Mouse (Mus musculus) neural tube, embryonic 15.5 days (tissue): ENCODE measurements around the gene Tacc3. TPM values are rescaled to one million over a fixed set of nuclear protein-coding genes. Genes with fewer than 3 reads are reported as not detected.

Experiments used
- ATAC-seq: fragments of 200-750 bp; cut with Nextera tagmentation; 2 replicates; pipeline ENCODE4 v1.8.0; 2017; ENCODE audit warnings: mild to moderate bottlenecking, moderate TSS enrichment, moderate library complexity; ENCODE audit not compliant: low FRiP score
- H3K27ac ChIP-seq: fragments of 300-500 bp; sonication (generic); replicated peaks from 2 replicates; pipeline ENCODE4 v1.5.1; 2015; ENCODE audit warnings: mild to moderate bottlenecking, inconsistent platforms
- H3K27me3 ChIP-seq: fragments of 300-500 bp; sonication (generic); replicated peaks from 2 replicates; pipeline ENCODE4 v1.6.1; 2015; ENCODE audit warnings: inconsistent platforms
- H3K36me3 ChIP-seq: fragments of 300-500 bp; sonication (generic); 2 replicates; pipeline ENCODE4 v1.6.1; 2015; ENCODE audit warnings: inconsistent platforms
- H3K4me1 ChIP-seq: fragments of 300-500 bp; sonication (generic); 2 replicates; pipeline ENCODE4 v1.6.1; 2015; ENCODE audit warnings: inconsistent platforms
- H3K4me2 ChIP-seq: fragments of 300-500 bp; sonication (generic); 2 replicates; pipeline ENCODE4 v1.6.1; 2015; ENCODE audit warnings: inconsistent platforms, mild to moderate bottlenecking, moderate library complexity
- H3K4me3 ChIP-seq: fragments of 300-500 bp; sonication (generic); replicated peaks from 2 replicates; pipeline ENCODE4 v1.5.1; 2015; ENCODE audit warnings: mild to moderate bottlenecking, inconsistent platforms
- H3K9ac ChIP-seq: fragments of 300-500 bp; sonication (generic); replicated peaks from 2 replicates; pipeline ENCODE4 v1.6.1; 2015; ENCODE audit warnings: mild to moderate bottlenecking, inconsistent platforms
- H3K9me3 ChIP-seq: fragments of 300-500 bp; sonication (generic); replicated peaks from 2 replicates; pipeline ENCODE4 v1.6.1; 2016; ENCODE audit warnings: inconsistent platforms
- WGBS: fragments of 180-500 bp; shearing (Covaris S2); methylation state at CpG from one replicate; pipeline ENCODE4 v1.1.7; 2015; ENCODE audit warnings: mixed read lengths; 5-methylcytosine and 5-hydroxymethylcytosine counted together
- polyA plus RNA-seq: library from polyadenylated mRNA; unstranded; fragments of >200 nt; fragmentation: Nextera tagmentation; extraction: Ambion mirVana; gene quantifications from 2 replicates; pipeline ENCODE4 v1.2.1, GENCODE M21; 2015

Gene Tacc3
- polyA plus RNA-seq, 1 experiment from 2014 or later, result 27.5 TPM

GRCm38 (mm10) chr5:33683897-33684652 is 26.1 kb downstream of the Tacc3 start:
- ATAC-seq, result peak; percentile 30; the same call in 1 of the 2 replicates
- WGBS, result 44% methylated on average over 7 of the region's 7 CpGs
- Histone ChIP-seq H3K27ac (no peak overlapping the region), H3K9ac (no peak overlapping the region), H3K27me3 (no peaks in the 10 kb centered on the region), H3K36me3 (no peaks in the 10 kb centered on the region), H3K4me2 (no peak overlapping the region), H3K4me1 (peaks cover 12% of the 10 kb centered on the region), H3K9me3 (no peaks in the 10 kb centered on the region), H3K4me3 (no peak overlapping the region)

GRCm38 (mm10) chr5:33684932-33685331 is 27.0 kb downstream of the Tacc3 start:
- H3K9ac ChIP-seq, result no peak overlapping the region
- H3K36me3 ChIP-seq, result no peaks in the 10 kb centered on the region
- peaks cover 20% of the 10 kb centered on the region for H3K4me1 ChIP-seq
- WGBS, result 86% methylated on average over 4 of the region's 4 CpGs
- no peak overlapping the region for H3K4me2 ChIP-seq
- no peaks in the 10 kb centered on the region for H3K9me3 ChIP-seq
- no peak overlapping the region for H3K4me3 ChIP-seq
- no peak overlapping the region for H3K27ac ChIP-seq
- ATAC-seq, result no peak
- no peaks in the 10 kb centered on the region for H3K27me3 ChIP-seq

GRCm38 (mm10) chr5:33687142-33687541 is 29.2 kb downstream of the Tacc3 start:
- ATAC-seq, result no peak

GRCm38 (mm10) chr5:33688278-33689220 is 30.6 kb downstream of the Tacc3 start:
- no peaks in the 10 kb centered on the region for H3K9me3 ChIP-seq
- H3K27me3 ChIP-seq, result peaks cover 10% of the 10 kb centered on the region; the same call in 1 of the 2 replicates
- H3K36me3 ChIP-seq, result no peaks in the 10 kb centered on the region
- H3K4me3 ChIP-seq, result no peak overlapping the region
- no peak overlapping the region for H3K4me2 ChIP-seq
- peaks cover 33% of the 10 kb centered on the region for H3K4me1 ChIP-seq
- no peak for ATAC-seq
- WGBS, result 45% methylated on average over 14 of the region's 14 CpGs
- H3K9ac ChIP-seq, result no peak overlapping the region
- H3K27ac ChIP-seq, result peak overlapping the region; percentile 78

More at GRCm38 (mm10) chr5:33687142-33687541, 29.2 kb downstream of the Tacc3 start:
- Histone ChIP-seq H3K9me3 (no peaks in the 10 kb centered on the region), H3K4me2 (no peak overlapping the region), H3K27me3 (0 out of 2 replicates have a peak, but pooled peaks cover 4% of the 10 kb centered on the region), H3K27ac (no peak overlapping the region), H3K4me3 (no peak overlapping the region), H3K9ac (no peak overlapping the region), H3K36me3 (no peaks in the 10 kb centered on the region), H3K4me1 (peaks cover 26% of the 10 kb centered on the region)
- WGBS, result 48% methylated on average over 4 of the region's 4 CpGs

- 8% methylated on average over 20 of the region's 20 CpGs for WGBS
- no peaks in the 10 kb centered on the region for H3K9me3 ChIP-seq
- no peak overlapping the region for H3K4me3 ChIP-seq
- H3K27ac ChIP-seq, result peak overlapping the region; percentile 78
- peaks cover 15% of the 10 kb centered on the region for H3K27me3 ChIP-seq
- no peak overlapping the region for H3K9ac ChIP-seq
- no peaks in the 10 kb centered on the region for H3K36me3 ChIP-seq
- peak overlapping the region; percentile 23; the same call in 1 of the 2 replicates for H3K4me2 ChIP-seq
- H3K4me1 ChIP-seq, result peaks cover 36% of the 10 kb centered on the region
- peak; percentile 83 for ATAC-seq
These were observed 31.4 kb downstream of the Tacc3 start for GRCm38 (mm10) chr5:33689221-33689844.

GRCm38 (mm10) chr5:33689852-33690645 is 32.1 kb downstream of the Tacc3 start:
- peak overlapping the region; percentile 74 for H3K27ac ChIP-seq
- H3K27me3 ChIP-seq, result peaks cover 19% of the 10 kb centered on the region
- H3K36me3 ChIP-seq, result no peaks in the 10 kb centered on the region
- 0 out of 2 replicates have a peak overlapping the region, but pooled peaks have one; percentile 14 for H3K9ac ChIP-seq
- no peak overlapping the region for H3K4me3 ChIP-seq
- H3K4me2 ChIP-seq, result peak overlapping the region; percentile 23; the same call in 1 of the 2 replicates
- peak; percentile 34; the same call in 1 of the 2 replicates for ATAC-seq
- WGBS, result 51% methylated on average over 11 of the region's 11 CpGs
- H3K9me3 ChIP-seq, result no peaks in the 10 kb centered on the region
- peaks cover 43% of the 10 kb centered on the region for H3K4me1 ChIP-seq

- Histone ChIP-seq H3K4me3 (no peak overlapping the region), H3K27me3 (peaks cover 28% of the 10 kb centered on the region), H3K4me2 (peak overlapping the region; percentile 35), H3K36me3 (no peaks in the 10 kb centered on the region), H3K9me3 (no peaks in the 10 kb centered on the region), H3K4me1 (peaks cover 65% of the 10 kb centered on the region), H3K9ac (peak overlapping the region; percentile 14; the same call in 1 of the 2 replicates), H3K27ac (peak overlapping the region; percentile 76)
- WGBS, result 3% methylated on average over 24 of the region's 24 CpGs
- peak; percentile 48; the same call in 1 of the 2 replicates for ATAC-seq
These were observed 34.5 kb downstream of the Tacc3 start for GRCm38 (mm10) chr5:33692393-33692792.

GRCm38 (mm10) chr5:33694461-33694847 is 36.5 kb downstream of the Tacc3 start:
- H3K36me3 ChIP-seq, result no peaks in the 10 kb centered on the region
- no peak overlapping the region for H3K9ac ChIP-seq
- no peaks in the 10 kb centered on the region for H3K9me3 ChIP-seq
- H3K4me2 ChIP-seq, result peak overlapping the region; percentile 83; the same call in 1 of the 2 replicates
- no peak overlapping the region for H3K4me3 ChIP-seq
- peak overlapping the region; percentile 34 for H3K27ac ChIP-seq
- no peak for ATAC-seq
- H3K4me1 ChIP-seq, result peaks cover 71% of the 10 kb centered on the region
- H3K27me3 ChIP-seq, result peaks cover 28% of the 10 kb centered on the region
- WGBS, result 44% methylated on average over 9 of the region's 9 CpGs

GRCm38 (mm10) chr5:33694848-33695717 is 37.2 kb downstream of the Tacc3 start:
- no peaks in the 10 kb centered on the region for H3K36me3 ChIP-seq
- ATAC-seq, result peak; percentile 52; the same call in 1 of the 2 replicates
- no peaks in the 10 kb centered on the region for H3K9me3 ChIP-seq
- H3K27me3 ChIP-seq, result peaks cover 28% of the 10 kb centered on the region
- 2% methylated on average over 67 of the region's 71 CpGs for WGBS
- peaks cover 64% of the 10 kb centered on the region for H3K4me1 ChIP-seq
- peak overlapping the region; percentile 57 for H3K27ac ChIP-seq
- peak overlapping the region; percentile 43 for H3K4me3 ChIP-seq
- peak overlapping the region; percentile 83 for H3K4me2 ChIP-seq
- H3K9ac ChIP-seq, result peak overlapping the region; percentile 44

- no peak; the same call in 1 of the 2 replicates for ATAC-seq
- Histone ChIP-seq H3K27me3 (peaks cover 28% of the 10 kb centered on the region), H3K4me1 (peaks cover 65% of the 10 kb centered on the region)
These were observed 37.8 kb downstream of the Tacc3 start for GRCm38 (mm10) chr5:33695718-33696121.

More at GRCm38 (mm10) chr5:33695718-33696121, 37.8 kb downstream of the Tacc3 start:
- Histone ChIP-seq H3K9me3 (no peaks in the 10 kb centered on the region), H3K9ac (peak overlapping the region; percentile 44), H3K27ac (peak overlapping the region; percentile 57), H3K36me3 (no peaks in the 10 kb centered on the region), H3K4me2 (peak overlapping the region; percentile 83), H3K4me3 (peak overlapping the region; percentile 43)
- WGBS, result 3% methylated on average over 23 of the region's 24 CpGs
